Mouse (Mus musculus): ENCODE data around the gene Morc1. TPM values are rescaled to one million over a fixed set of nuclear protein-coding genes. Genes with fewer than 3 reads are reported as not detected.

Morc1 gene
- polyA plus RNA-seq, 1 experiment from 2014 or later: not detected

DNA sequence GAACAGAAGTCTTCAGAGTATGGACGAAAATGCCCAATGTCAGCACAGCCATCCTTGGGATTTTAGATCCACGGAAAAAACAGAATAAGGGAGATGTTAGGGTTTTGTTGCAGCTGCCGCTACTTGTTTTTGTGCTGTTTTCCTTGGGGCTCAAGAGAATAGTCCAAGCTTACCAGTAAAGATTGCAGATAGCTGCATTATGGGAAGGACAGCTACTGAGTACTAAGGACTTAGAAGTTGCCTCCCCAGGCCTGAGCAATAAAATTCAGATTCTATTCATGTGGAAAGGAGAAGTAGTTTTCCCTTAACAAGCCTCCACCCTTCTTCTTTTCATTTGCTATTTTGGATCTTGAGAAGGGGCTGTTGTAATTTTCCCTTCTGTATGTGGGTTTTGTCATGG lies 177.2 kb downstream of the Morc1 start:
- H3K9me3 ChIP-seq: no peaks in the 10 kb centered on the region
- H3K27ac ChIP-seq: no peak overlapping the region
- H3K4me2 ChIP-seq (replicated peaks): no peak overlapping the region
- H3K27me3 ChIP-seq: no peaks in the 10 kb centered on the region
- H3K4me1 ChIP-seq (replicated peaks): no peaks in the 10 kb centered on the region
- H3K9ac ChIP-seq (replicated peaks): no peak overlapping the region
- no peak overlapping the region for H3K4me3 ChIP-seq (replicated peaks)
- ATAC-seq: no peak
- no peaks in the 10 kb centered on the region for H3K36me3 ChIP-seq
- WGBS: 88% methylated on average over 3 of the region's 3 CpGs

DNA sequence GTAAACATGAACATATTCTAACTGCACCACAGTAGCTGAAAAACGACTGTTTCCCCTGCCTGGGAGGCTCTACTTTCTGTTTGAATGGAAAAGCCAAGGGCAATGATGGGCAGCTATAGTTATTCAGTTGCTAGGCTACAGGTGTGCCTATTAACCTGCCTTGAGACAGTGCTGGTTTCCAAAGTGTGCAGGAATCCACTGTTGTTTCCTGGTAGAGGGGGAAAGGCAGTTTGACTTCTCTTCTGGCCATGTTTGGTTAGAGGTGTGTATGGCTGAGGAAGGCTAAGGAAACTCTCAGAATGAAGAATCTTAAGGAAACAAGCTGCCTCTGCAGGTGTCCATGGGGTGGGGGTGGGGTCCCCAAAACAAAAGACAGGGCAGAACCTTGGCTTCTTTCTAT lies 179.8 kb downstream of the Morc1 start:
- Histone ChIP-seq H3K9ac (replicated peaks) (no peak overlapping the region), H3K27me3 (no peaks in the 10 kb centered on the region), H3K27ac (no peak overlapping the region), H3K4me3 (replicated peaks) (no peak overlapping the region), H3K4me2 (replicated peaks) (no peak overlapping the region), H3K36me3 (no peaks in the 10 kb centered on the region), H3K4me1 (replicated peaks) (no peaks in the 10 kb centered on the region), H3K9me3 (no peaks in the 10 kb centered on the region)
- ATAC-seq: no peak
- 70% methylated on average over 1 of the region's 1 CpGs for WGBS

DNA sequence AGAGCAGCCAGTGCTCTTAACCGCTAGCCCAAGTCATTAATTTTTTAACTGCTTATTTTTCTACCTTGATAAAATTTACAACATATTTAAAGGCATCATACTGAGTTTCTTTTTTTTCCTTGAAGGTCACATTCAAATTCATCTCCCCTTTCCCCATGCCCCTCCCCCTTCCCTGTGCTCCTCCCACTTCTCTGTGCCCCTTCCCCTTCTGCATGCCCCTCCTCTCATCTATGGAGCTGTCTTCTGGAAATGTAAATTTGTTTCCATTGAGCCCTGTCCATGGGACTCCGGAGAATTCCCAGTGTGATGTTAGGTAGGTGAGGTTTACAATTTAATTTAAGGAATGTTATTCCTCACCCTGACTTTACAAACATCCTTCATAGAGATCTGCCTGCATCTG lies 180.4 kb downstream of the Morc1 start:
- no peak overlapping the region for H3K4me2 ChIP-seq (replicated peaks)
- H3K9me3 ChIP-seq: no peaks in the 10 kb centered on the region
- no peaks in the 10 kb centered on the region for H3K4me1 ChIP-seq (replicated peaks)
- H3K27ac ChIP-seq: no peak overlapping the region
- no peaks in the 10 kb centered on the region for H3K36me3 ChIP-seq
- WGBS: 86% methylated on average over 2 of the region's 2 CpGs
- no peak overlapping the region for H3K4me3 ChIP-seq (replicated peaks)
- no peak for ATAC-seq
- no peaks in the 10 kb centered on the region for H3K27me3 ChIP-seq
- H3K9ac ChIP-seq (replicated peaks): no peak overlapping the region

- Histone ChIP-seq H3K9me3 (no peaks in the 10 kb centered on the region), H3K9ac (replicated peaks) (no peak overlapping the region), H3K36me3 (no peaks in the 10 kb centered on the region), H3K27me3 (no peaks in the 10 kb centered on the region), H3K4me1 (replicated peaks) (no peaks in the 10 kb centered on the region), H3K4me2 (replicated peaks) (no peak overlapping the region), H3K4me3 (replicated peaks) (no peak overlapping the region), H3K27ac (no peak overlapping the region)
- ATAC-seq: no peak
- WGBS: 64% methylated on average over 1 of the region's 1 CpGs
Observed at GRCm38 (mm10) chr16:48613783-48614182, 182.7 kb downstream of the Morc1 start.

DNA sequence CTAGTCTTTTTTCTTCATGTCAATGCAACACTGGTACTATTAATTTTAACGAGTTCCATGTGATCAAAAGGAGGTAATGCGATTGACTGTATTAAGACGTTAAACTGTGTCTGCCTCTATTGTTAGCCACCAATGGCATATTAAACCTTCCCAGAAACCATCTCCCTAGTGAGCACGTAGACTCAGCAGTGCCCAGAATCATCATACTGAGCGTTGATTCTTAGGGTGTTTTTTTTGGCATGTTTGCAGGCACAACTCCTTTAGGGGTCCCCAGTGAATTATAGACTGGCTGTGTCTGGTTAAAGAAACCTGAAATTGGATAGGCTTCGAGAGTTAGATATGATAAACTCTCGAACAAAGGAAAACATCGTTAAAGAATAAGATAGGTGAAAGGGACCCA lies 189.5 kb downstream of the Morc1 start:
- WGBS: 49% methylated on average over 8 of the region's 8 CpGs
- no peak for ATAC-seq

GRCm38 (mm10) chr16:48621019-48621418 lies 190.0 kb downstream of the Morc1 start:
- H3K9me3 ChIP-seq: no peaks in the 10 kb centered on the region

More for the DNA sequence above, 189.5 kb downstream of the Morc1 start:
- H3K4me3 ChIP-seq (replicated peaks): no peak overlapping the region
- no peaks in the 10 kb centered on the region for H3K4me1 ChIP-seq (replicated peaks)
- no peak overlapping the region for H3K9ac ChIP-seq (replicated peaks)
- H3K27me3 ChIP-seq: no peaks in the 10 kb centered on the region
- no peaks in the 10 kb centered on the region for H3K9me3 ChIP-seq
- H3K27ac ChIP-seq: no peak overlapping the region
- H3K36me3 ChIP-seq: no peaks in the 10 kb centered on the region
- no peak overlapping the region for H3K4me2 ChIP-seq (replicated peaks)

DNA sequence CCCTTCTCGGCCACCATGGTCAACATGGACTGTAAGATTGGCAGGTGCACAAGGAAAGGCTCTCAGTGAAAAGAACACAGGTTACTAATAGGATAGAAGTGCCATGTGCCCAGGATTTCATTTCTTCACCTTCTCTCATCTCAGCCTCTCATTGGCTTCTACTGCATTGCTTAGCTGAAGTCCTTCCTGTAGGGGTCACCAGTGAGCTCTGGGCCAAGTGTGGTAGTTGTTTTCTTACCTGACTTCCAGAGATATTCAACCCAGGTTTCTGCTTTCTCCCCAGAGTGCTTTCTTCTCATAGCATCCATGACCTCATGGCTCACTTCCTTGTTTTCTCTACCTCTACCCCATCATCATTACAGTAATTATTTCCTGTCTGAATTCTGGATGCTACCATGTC lies 192.4 kb downstream of the Morc1 start:
- no peak overlapping the region for H3K4me2 ChIP-seq (replicated peaks)
- WGBS: 67% methylated on average over 1 of the region's 1 CpGs
- ATAC-seq: no peak

More at GRCm38 (mm10) chr16:48621019-48621418, 190.0 kb downstream of the Morc1 start:
- no peak for ATAC-seq
- H3K9ac ChIP-seq (replicated peaks): no peak overlapping the region
- no peak overlapping the region for H3K4me2 ChIP-seq (replicated peaks)
- no peak overlapping the region for H3K4me3 ChIP-seq (replicated peaks)
- 50% methylated on average over 2 of the region's 2 CpGs for WGBS
- H3K4me1 ChIP-seq (replicated peaks): no peaks in the 10 kb centered on the region
- no peak overlapping the region for H3K27ac ChIP-seq
- H3K36me3 ChIP-seq: no peaks in the 10 kb centered on the region
- no peaks in the 10 kb centered on the region for H3K27me3 ChIP-seq

GRCm38 (mm10) chr16:48626186-48626585 lies 195.1 kb downstream of the Morc1 start:
- no peak for ATAC-seq
- 86% methylated on average over 3 of the region's 3 CpGs for WGBS
- no peak overlapping the region for H3K4me2 ChIP-seq (replicated peaks)

More for the DNA sequence above, 192.4 kb downstream of the Morc1 start:
- no peak overlapping the region for H3K27ac ChIP-seq
- no peaks in the 10 kb centered on the region for H3K9me3 ChIP-seq
- no peak overlapping the region for H3K9ac ChIP-seq (replicated peaks)
- H3K27me3 ChIP-seq: no peaks in the 10 kb centered on the region
- no peaks in the 10 kb centered on the region for H3K36me3 ChIP-seq
- no peak overlapping the region for H3K4me3 ChIP-seq (replicated peaks)
- H3K4me1 ChIP-seq (replicated peaks): no peaks in the 10 kb centered on the region

DNA sequence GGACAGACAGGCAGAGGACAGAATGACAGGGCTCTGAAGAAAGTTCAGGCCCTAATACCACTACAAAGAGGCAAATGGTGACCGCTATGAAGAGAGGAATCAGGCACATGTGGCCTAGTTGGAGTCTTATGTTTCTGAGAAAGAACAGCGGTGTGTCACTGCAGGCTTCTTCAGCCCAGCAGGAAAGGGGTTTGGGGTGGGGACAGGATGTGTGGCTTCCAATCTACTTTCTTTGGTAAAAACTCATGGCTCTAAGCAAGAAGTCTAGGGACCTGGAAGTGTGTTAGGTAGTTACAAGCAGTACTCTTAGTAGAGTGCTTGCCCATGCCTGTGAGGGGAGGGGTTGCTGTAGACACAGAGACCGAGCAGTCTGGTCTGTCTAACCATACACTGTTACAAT lies 196.3 kb downstream of the Morc1 start:
- no peak for ATAC-seq
- Histone ChIP-seq H3K36me3 (no peaks in the 10 kb centered on the region), H3K27ac (no peak overlapping the region), H3K4me2 (replicated peaks) (no peak overlapping the region), H3K9me3 (no peaks in the 10 kb centered on the region), H3K27me3 (no peaks in the 10 kb centered on the region), H3K4me1 (replicated peaks) (peaks cover 7% of the 10 kb centered on the region), H3K4me3 (replicated peaks) (no peak overlapping the region), H3K9ac (replicated peaks) (no peak overlapping the region)
- 89% methylated on average over 3 of the region's 3 CpGs for WGBS

More at GRCm38 (mm10) chr16:48626186-48626585, 195.1 kb downstream of the Morc1 start:
- H3K27me3 ChIP-seq: no peaks in the 10 kb centered on the region
- no peak overlapping the region for H3K9ac ChIP-seq (replicated peaks)
- H3K4me3 ChIP-seq (replicated peaks): no peak overlapping the region
- no peaks in the 10 kb centered on the region for H3K9me3 ChIP-seq
- no peak overlapping the region for H3K27ac ChIP-seq
- H3K4me1 ChIP-seq (replicated peaks): peaks cover 7% of the 10 kb centered on the region
- no peaks in the 10 kb centered on the region for H3K36me3 ChIP-seq

DNA sequence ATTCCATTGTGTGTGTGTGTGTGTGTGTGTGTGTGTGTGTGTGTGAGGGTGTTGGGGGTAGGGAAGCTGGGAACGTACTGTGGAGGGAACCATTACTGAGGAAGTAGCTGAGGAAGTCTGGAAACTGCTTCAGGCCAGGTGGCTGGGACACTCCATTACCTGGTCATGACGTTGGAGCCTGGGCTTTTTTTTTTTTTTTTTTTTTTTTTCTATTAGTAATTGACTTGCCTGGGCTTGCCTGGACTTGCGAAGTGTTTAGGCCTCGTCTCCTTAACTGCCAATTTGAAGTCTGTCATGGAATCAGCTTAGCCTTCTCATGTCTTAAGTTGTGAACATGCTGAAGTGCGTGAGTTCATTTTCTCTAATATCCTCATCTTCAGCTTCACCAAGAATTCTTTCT lies 198.7 kb downstream of the Morc1 start:
- no peak overlapping the region for H3K27ac ChIP-seq
- H3K4me2 ChIP-seq (replicated peaks): no peak overlapping the region
- no peaks in the 10 kb centered on the region for H3K36me3 ChIP-seq
- H3K9me3 ChIP-seq: no peaks in the 10 kb centered on the region
- no peak for ATAC-seq
- no peak overlapping the region for H3K9ac ChIP-seq (replicated peaks)
- H3K4me3 ChIP-seq (replicated peaks): no peak overlapping the region
- H3K27me3 ChIP-seq: no peaks in the 10 kb centered on the region
- 79% methylated on average over 5 of the region's 5 CpGs for WGBS
- peaks cover 7% of the 10 kb centered on the region for H3K4me1 ChIP-seq (replicated peaks)

DNA sequence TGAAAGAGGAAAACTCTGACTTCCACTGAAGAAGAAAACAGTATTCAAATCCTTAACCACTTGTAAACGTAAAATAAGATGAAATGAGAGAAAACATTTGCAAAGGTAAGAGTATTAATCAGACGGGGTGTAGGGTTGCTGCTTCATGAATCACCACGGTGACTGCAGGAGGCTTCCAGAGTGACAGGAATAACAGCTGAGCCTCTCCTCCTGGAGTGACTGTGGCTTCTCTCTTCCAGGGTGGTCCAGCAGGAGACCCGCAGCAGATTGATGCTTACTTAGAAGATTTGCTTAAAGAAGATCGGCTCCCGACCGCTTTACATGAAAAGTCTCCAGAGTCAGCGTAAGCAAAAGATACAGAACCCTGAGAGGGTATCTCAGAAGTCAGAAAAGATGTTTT lies 199.4 kb downstream of the Morc1 start:
- WGBS: 19% methylated on average over 8 of the region's 8 CpGs
- ATAC-seq: no peak
- no peaks in the 10 kb centered on the region for H3K36me3 ChIP-seq

GRCm38 (mm10) chr16:48632351-48632750 lies 201.3 kb downstream of the Morc1 start:
- H3K4me3 ChIP-seq (replicated peaks): no peak overlapping the region
- no peaks in the 10 kb centered on the region for H3K9me3 ChIP-seq
- peaks cover 7% of the 10 kb centered on the region for H3K4me1 ChIP-seq (replicated peaks)
- no peak overlapping the region for H3K4me2 ChIP-seq (replicated peaks)
- no peak for ATAC-seq
- no peaks in the 10 kb centered on the region for H3K27me3 ChIP-seq
- no peak overlapping the region for H3K9ac ChIP-seq (replicated peaks)
- WGBS: 91% methylated on average over 6 of the region's 6 CpGs
- no peaks in the 10 kb centered on the region for H3K36me3 ChIP-seq
- no peak overlapping the region for H3K27ac ChIP-seq

More for the DNA sequence above, 199.4 kb downstream of the Morc1 start:
- Histone ChIP-seq H3K4me2 (replicated peaks) (no peak overlapping the region), H3K27me3 (no peaks in the 10 kb centered on the region), H3K9me3 (no peaks in the 10 kb centered on the region), H3K4me3 (replicated peaks) (no peak overlapping the region), H3K9ac (replicated peaks) (no peak overlapping the region), H3K27ac (no peak overlapping the region), H3K4me1 (replicated peaks) (peaks cover 7% of the 10 kb centered on the region)

DNA sequence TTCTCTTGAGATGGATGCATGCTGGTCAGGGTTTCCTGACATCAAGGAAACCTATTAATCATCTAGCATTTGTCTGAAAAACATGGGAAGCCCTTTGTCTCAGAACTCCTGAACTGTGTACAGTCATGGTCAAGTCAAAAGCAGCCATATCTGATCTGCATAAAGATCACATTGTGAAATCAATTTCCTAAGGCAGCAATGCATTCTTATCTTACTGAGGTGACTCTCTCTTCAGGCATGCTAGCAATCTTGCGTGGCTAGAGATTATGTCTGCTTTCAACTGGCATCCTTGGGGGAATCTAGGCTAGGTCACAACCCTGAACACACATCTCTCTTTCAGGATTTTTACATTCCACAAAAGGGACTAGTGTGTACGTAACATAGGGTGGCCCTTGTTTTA lies 215.2 kb downstream of the Morc1 start:
- H3K9ac ChIP-seq (replicated peaks): no peak overlapping the region
- 85% methylated on average over 2 of the region's 2 CpGs for WGBS
- H3K9me3 ChIP-seq: no peaks in the 10 kb centered on the region
- H3K36me3 ChIP-seq: no peaks in the 10 kb centered on the region
- no peak overlapping the region for H3K4me3 ChIP-seq (replicated peaks)
- ATAC-seq: no peak
- no peak overlapping the region for H3K4me2 ChIP-seq (replicated peaks)
- H3K27ac ChIP-seq: no peak overlapping the region
- H3K4me1 ChIP-seq (replicated peaks): no peaks in the 10 kb centered on the region
- H3K27me3 ChIP-seq: no peaks in the 10 kb centered on the region
